Mouse (Mus musculus): ENCODE results near the gene Gm21987.
"Not testable (repeated sequence)": the region's sequence is repeated elsewhere in the genome, so short reads cannot be mapped to it uniquely, and the experiment has no call there.

Gene Gm21987

GRCm38 (mm10) chr16:38346529-38347325, at the start of gene Gm21987, which contains the start of gene Cox17:
Gene Gm21987 (plus strand): TSS chr16:38347040.
Gene Cox17 (plus strand): TSS chr16:38346991.
- DNase-seq = peak; percentile 93 to 95

- no peak for DNase-seq
These were observed 48.4 kb upstream of the Gm21987 start for GRCm38 (mm10) chr16:38298410-38298809.

GRCm38 (mm10) chr16:38302367-38302766, 44.5 kb upstream of the Gm21987 start:
- DNase-seq = no peak

GRCm38 (mm10) chr16:38304460-38305194, 42.2 kb upstream of the Gm21987 start:
- peak in 1 of 2 experiments; percentile 14 for DNase-seq

- DNase-seq = peak in 1 of 2 experiments; percentile 15
These were observed 40.1 kb upstream of the Gm21987 start for GRCm38 (mm10) chr16:38306571-38307220.

GRCm38 (mm10) chr16:38307221-38307605, 39.6 kb upstream of the Gm21987 start:
- DNase-seq = no peak

- no peak for DNase-seq
These were observed 39.2 kb upstream of the Gm21987 start for GRCm38 (mm10) chr16:38307651-38308050.

- DNase-seq = no peak
These were observed 38.6 kb upstream of the Gm21987 start for GRCm38 (mm10) chr16:38308195-38308594.

GRCm38 (mm10) chr16:38318492-38318891, 28.3 kb upstream of the Gm21987 start:
- DNase-seq = no peak

GRCm38 (mm10) chr16:38319087-38319486, 27.8 kb upstream of the Gm21987 start:
- no peak for DNase-seq

GRCm38 (mm10) chr16:38321452-38321935, 25.3 kb upstream of the Gm21987 start:
- DNase-seq = peak; percentile 61 to 68

GRCm38 (mm10) chr16:38324311-38324710, 22.5 kb upstream of the Gm21987 start:
- no peak for DNase-seq

- no peak for DNase-seq
These were observed 20.0 kb upstream of the Gm21987 start for GRCm38 (mm10) chr16:38326778-38327397.

GRCm38 (mm10) chr16:38329340-38329739, 17.5 kb upstream of the Gm21987 start:
- no peak for DNase-seq

- DNase-seq = no peak
These were observed 12.4 kb upstream of the Gm21987 start for GRCm38 (mm10) chr16:38334431-38334830.

- not testable (repeated sequence) for DNase-seq
These were observed 8.8 kb upstream of the Gm21987 start for GRCm38 (mm10) chr16:38338077-38338476.

- DNase-seq = peak; percentile 66 to 69
These were observed 5.2 kb upstream of the Gm21987 start, which contains the start of gene Maats1 for GRCm38 (mm10) chr16:38341396-38342324. Gene Maats1 (minus strand): TSS chr16:38342143.

- DNase-seq = no peak
These were observed 1.7 kb upstream of the Gm21987 start for GRCm38 (mm10) chr16:38344941-38345725.

GRCm38 (mm10) chr16:38347588-38347987, 748 bp downstream of the Gm21987 start:
- no peak for DNase-seq

- no peak for DNase-seq
These were observed 1.4 kb downstream of the Gm21987 start for GRCm38 (mm10) chr16:38348217-38348761.
